Mouse (Mus musculus): ENCODE results near the gene Dda1.

GRCm38 (mm10) chr8:71474785-71475701 lies 6.0 kb downstream of the Dda1 start:
- TF ChIP-seq CTCF (IDR thresholded peaks at IDR 0.05) (no peak), POLR2A (IDR thresholded peaks at IDR 0.05; ENCODE audit: insufficient read depth, low read depth, low read length) (no peak), EP300 (IDR thresholded peaks at IDR 0.05; ENCODE audit: insufficient read depth, low read depth, low read length) (no peak)
